Mouse (Mus musculus): ENCODE measurements around the gene Tmem200b. TPM values are rescaled to one million over a fixed set of nuclear protein-coding genes. Genes with fewer than 3 reads are reported as not detected.

Tmem200b gene
- under 1 TPM in 1 of 2 experiments, not detected in 1; 0.39 TPM for total RNA-seq (2023)

DNA sequence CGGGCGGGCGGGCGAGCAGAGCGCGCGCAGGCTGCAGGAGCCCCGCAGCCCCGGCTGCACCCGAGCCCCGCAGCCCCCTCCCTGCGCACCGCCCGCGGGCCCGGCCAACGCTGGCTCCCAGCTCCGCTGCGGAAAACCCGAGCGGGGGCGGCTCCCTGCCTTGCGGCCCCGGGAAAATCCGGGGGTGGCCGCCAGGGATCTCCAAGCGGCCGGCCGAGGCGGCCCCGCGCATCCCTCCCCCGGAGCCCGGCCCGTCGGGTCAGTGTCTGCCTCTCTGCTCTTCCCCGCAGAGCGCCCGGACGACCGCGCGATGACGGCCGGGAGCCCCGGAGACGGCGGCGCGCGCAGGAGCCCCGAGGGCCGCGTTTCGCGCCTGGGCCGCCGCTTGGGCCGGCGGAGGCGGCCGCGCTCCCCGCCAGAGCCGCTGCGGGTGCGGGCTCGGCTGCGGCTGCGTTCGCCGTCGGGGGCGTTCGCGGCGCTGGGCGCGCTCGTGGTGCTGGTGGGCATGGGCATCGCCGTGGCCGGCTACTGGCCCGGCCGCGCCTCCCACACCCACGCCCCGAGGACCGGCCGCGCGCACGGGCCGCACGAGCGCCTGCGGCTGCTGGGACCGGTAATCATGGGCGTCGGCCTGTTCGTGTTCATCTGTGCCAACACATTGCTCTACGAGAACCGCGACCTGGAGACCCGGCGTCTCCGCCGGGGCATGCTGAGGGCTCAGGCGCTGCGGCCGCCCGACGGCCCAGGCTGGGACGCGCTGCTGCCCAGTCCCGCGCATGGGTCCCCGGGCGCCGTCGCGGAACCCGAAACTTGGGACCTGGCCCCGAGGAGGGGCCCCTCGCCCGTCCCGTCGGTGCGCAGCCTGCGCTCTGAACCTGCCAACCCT is at the start of gene Tmem200b:
Tmem200b (plus strand) TSS at position 311 of the 886 bp plus-strand sequence.

DNA sequence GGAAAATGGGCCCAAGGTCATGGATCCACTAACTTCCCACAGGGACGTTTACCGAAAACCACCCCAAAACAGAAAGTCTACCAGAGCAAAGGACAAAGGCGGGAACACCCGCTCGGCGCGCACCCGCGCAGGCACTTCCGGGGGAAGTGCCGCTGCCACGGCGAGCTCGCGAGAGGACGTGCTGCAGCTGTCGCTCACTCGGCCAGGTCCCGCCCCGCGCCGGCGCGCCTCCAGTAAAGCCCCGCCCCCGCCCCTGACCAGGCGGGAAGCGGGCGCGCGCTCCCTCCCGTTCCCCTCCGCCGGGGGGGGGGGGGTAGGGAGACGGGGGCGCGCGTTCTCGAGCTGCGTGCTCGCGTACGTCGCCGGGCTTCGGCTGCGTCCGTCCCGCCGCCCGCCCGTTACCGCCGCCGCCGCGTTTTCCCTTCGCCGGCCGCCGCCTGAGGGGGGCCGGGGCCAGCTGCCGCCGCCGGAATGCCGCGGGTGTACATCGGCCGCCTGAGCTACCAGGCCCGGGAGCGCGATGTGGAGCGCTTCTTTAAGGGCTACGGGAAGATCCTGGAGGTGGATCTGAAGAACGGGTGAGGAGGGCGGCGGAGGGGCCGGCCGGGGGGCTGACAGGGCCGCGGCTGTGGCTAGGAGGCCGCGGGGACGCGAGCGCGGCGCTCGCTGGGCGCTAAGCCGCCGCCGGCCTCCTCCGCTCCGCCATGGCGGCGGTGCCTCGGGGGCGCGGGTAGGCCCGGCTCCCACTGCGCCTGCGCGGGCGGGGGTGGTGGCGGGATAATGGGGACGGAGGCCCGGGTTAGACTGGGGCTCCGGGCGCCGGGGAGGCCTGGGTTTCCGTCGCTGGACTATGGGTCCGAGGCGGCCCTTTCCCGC is 48.0 kb upstream of the Tmem200b start, which contains the start of gene Srsf4:
Srsf4 (plus strand) TSS at position 325 of the 876 bp plus-strand sequence.

Other genes starting within 250 kb of the Tmem200b start
- under 1 TPM; 0.30 to 0.76 TPM for gene Ptpru, start 83.5 kb upstream of the Tmem200b start, total RNA-seq (2023)
- gene Mecr, start 78.3 kb upstream of the Tmem200b start, total RNA-seq (2023), result 10 to 100 TPM; 13.5 to 13.6 TPM
- gene Srsf4, start 48.2 kb upstream of the Tmem200b start, total RNA-seq (2023), result 10 to 100 TPM; 67.6 to 75.8 TPM
- gene Gm10300, start 152.9 kb downstream of the Tmem200b start, total RNA-seq (2023), result 1 to 10 TPM in 1 of 2 experiments, under 1 TPM in 1; 0.76 to 1.1 TPM
- 10 to 100 TPM; 81.5 to 88.9 TPM for gene Epb41, start 153.6 kb downstream of the Tmem200b start, total RNA-seq (2023)
- not detected for gene Oprd1, start 222.7 kb downstream of the Tmem200b start, total RNA-seq (2023)

All from monocyte, adult 59 days (primary cell).